Mouse (Mus musculus): ENCODE results near the gene Kif22. TPM values are rescaled to one million over a fixed set of nuclear protein-coding genes. Genes with fewer than 3 reads are reported as not detected.
A peak's percentile ranks its signal among the peaks of the same experiment; 100 is the strongest.

Gene Kif22
- total and polyA plus RNA-seq, 3 experiments, result 57.7 to 298 (median 119) TPM

GRCm38 (mm10) chr7:127065538-127065937 lies 23.3 kb upstream of the Kif22 start (continued):
- TF ChIP-seq ZC3H11A (IDR thresholded peaks at IDR 0.05; ENCODE audit: low read depth, low read length), result peak; percentile 29
- TF ChIP-seq KAT2A (conservative IDR thresholded peaks at IDR 0.05; ENCODE audit: low read depth, low read length), result no peak

- peaks cover 0 to 1% of the 10 kb centered on the region in 2 experiments; a peak in 1 of 4 replicates for H3K36me3 ChIP-seq (ENCODE audit: control insufficient read depth in 1 of 2, insufficient read depth in 2 of 2, low read length in 2 of 2)
- TF ChIP-seq HCFC1 (IDR thresholded peaks at IDR 0.05; ENCODE audit: low read depth, low read length), result no peak
- TF ChIP-seq MAZ (IDR thresholded peaks at IDR 0.05; ENCODE audit: low read depth, low read length), result no peak
- TF ChIP-seq GATA1 (IDR thresholded peaks at IDR 0.05; ENCODE audit: low read depth, low read length), result no peak
- no peak for TF ChIP-seq NELFE (IDR thresholded peaks at IDR 0.05; ENCODE audit: low read depth, low read length)
- no peak for TF ChIP-seq CTCF (IDR thresholded peaks at IDR 0.05 in 2 of 3, conservative IDR thresholded peaks at IDR 0.05 in 1 of 3; ENCODE audit: control insufficient read depth in 1 of 3, insufficient read depth in 1 of 3, low read depth in 2 of 3, low read length in 3 of 3, poor library complexity in 1 of 3, severe bottlenecking in 1 of 3)
- TF ChIP-seq POLR2A (IDR thresholded peaks at IDR 0.05; ENCODE audit: control insufficient read depth in 1 of 2, insufficient read depth in 1 of 2, low read depth in 1 of 2, low read length in 2 of 2, poor library complexity in 1 of 2), result no peak
- no peak for TF ChIP-seq MAFK (IDR thresholded peaks at IDR 0.05; ENCODE audit: borderline replicate concordance, low read depth, low read length)
- TF ChIP-seq MEF2A (IDR thresholded peaks at IDR 0.05; ENCODE audit: extremely low read depth, insufficient replicate concordance, low read depth, low read length, poor library complexity, severe bottlenecking), result no peak
- TF ChIP-seq TAL1 (IDR thresholded peaks at IDR 0.05; ENCODE audit: low read length), result no peak
- no peak for TF ChIP-seq ZMIZ1 (IDR thresholded peaks at IDR 0.05; ENCODE audit: low read depth, low read length)
- TF ChIP-seq CHD2 (IDR thresholded peaks at IDR 0.05; ENCODE audit: low read length), result no peak
- no peak for TF ChIP-seq CHD1 (IDR thresholded peaks at IDR 0.05; ENCODE audit: low read depth, low read length)
- TF ChIP-seq TCF12 (IDR thresholded peaks at IDR 0.05; ENCODE audit: low read depth, low read length), result no peak
- no peak for TF ChIP-seq NRF1 (IDR thresholded peaks at IDR 0.05; ENCODE audit: insufficient read depth, low read depth, low read length, poor library complexity, severe bottlenecking)
- TF ChIP-seq ZC3H11A (IDR thresholded peaks at IDR 0.05; ENCODE audit: low read depth, low read length), result no peak
- TF ChIP-seq ELF1 (IDR thresholded peaks at IDR 0.05; ENCODE audit: low read depth, low read length), result no peak
- no peak for TF ChIP-seq MYB (IDR thresholded peaks at IDR 0.05; ENCODE audit: low read depth, low read length)
- TF ChIP-seq BHLHE40 (IDR thresholded peaks at IDR 0.05; ENCODE audit: borderline replicate concordance, low read depth, low read length), result no peak
- H3K27me3 ChIP-seq (ENCODE audit: control insufficient read depth in 1 of 2, insufficient read depth in 2 of 2, low read length in 2 of 2), result no peaks in the 10 kb centered on the region
- no peak overlapping the region for H3K9ac ChIP-seq (ENCODE audit: control insufficient read depth, low read depth, low read length, poor library complexity, severe bottlenecking)
- no peak overlapping the region for H3K4me3 ChIP-seq (ENCODE audit: control insufficient read depth in 1 of 2, insufficient read depth in 1 of 2, low read depth in 2 of 2, low read length in 2 of 2)
- H3K79me2 ChIP-seq (ENCODE audit: control insufficient read depth, insufficient read depth, low read length, poor library complexity), result no peaks in the 10 kb centered on the region
- DNase-seq (ENCODE audit: low read depth, low spot score), result no peak
- H3K4me1 ChIP-seq (ENCODE audit: control insufficient read depth in 1 of 2, insufficient read depth in 2 of 2, low read length in 2 of 2), result peaks cover 3 to 4% of the 10 kb centered on the region in 2 experiments; a peak in 1 of 4 replicates
- no peak overlapping the region for H3K27ac ChIP-seq (ENCODE audit: control insufficient read depth, low read depth, low read length)
- no peaks in the 10 kb centered on the region for H3K9me3 ChIP-seq (replicated peaks; ENCODE audit: insufficient read depth, low read length)
Observed at GRCm38 (mm10) chr7:127055026-127055585, 12.8 kb upstream of the Kif22 start.
